Comparison of ENCODE assay signal across 8 mouse cellular contexts in the genomic region with DNA sequence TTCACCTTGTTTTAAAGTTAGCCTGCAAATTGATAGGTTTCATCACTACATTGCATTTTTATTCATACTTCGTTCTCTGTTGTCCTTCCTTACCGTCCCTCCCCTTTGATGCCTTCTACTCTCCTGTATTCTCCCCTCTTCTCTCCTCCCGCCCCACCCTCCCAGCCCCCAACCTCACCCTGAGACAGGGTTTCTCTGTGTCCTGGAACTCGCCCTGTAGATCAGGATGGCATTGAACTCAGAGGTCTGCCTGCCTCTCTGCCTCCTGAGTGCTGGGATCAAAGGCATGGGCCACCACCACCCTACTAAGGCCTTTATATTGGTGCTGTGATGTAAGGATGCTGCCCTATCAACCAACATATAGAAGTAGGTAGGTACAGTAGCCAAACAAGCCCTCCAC. TPM values are rescaled to one million over a fixed set of nuclear protein-coding genes. Genes with fewer than 3 reads are reported as not detected.
DNase-seq lines count a peak whose midpoint lies in the region; ATAC-seq and TF ChIP-seq lines count a peak whose summit lies in the region.

No protein-coding gene starts in this region.

- H3K9me3 ChIP-seq in hindbrain, embryonic 14.5 days (ENCODE audit: control insufficient read depth, low read length) = no peaks in the 10 kb centered on the region
- no peaks in the 10 kb centered on the region for H3K9me3 ChIP-seq in midbrain, embryonic 11.5 days (ENCODE audit: control insufficient read depth, low read length)

- H3K79me2 ChIP-seq in heart, adult 2 months (replicated peaks; ENCODE audit: control insufficient read depth, insufficient read depth, low read length) = no peaks in the 10 kb centered on the region

- WGBS in heart, adult 2 months = 41% methylated on average over 4 of the region's 4 CpGs
- WGBS in hindbrain, embryonic 14.5 days = 42% methylated on average over 4 of the region's 4 CpGs
- 23% methylated on average over 4 of the region's 4 CpGs for whole genome bisulfite sequencing in midbrain, embryonic 11.5 days

- DNase-seq in heart, adult 2 months = no peak
- DNase-seq in heart, postnatal 10 days = no peak
- no peak for DNase-seq in hindbrain, embryonic 14.5 days (ENCODE audit: low spot score)
- DNase-seq in midbrain, embryonic 11.5 days (ENCODE audit: low spot score, missing footprints) = no peak
- DNase-seq in adrenal gland, postnatal 10 days = no peak
- no peak for DNase-seq in urinary bladder, postnatal 10 days (ENCODE audit: low spot score)
- no peak for DNase-seq in kidney, adult 11 months

- no peak for TF ChIP-seq EP300 in heart, adult 2 months (IDR thresholded peaks at IDR 0.05; ENCODE audit: insufficient read depth, low read depth, low read length)

- TF ChIP-seq POLR2A in heart, adult 2 months (IDR thresholded peaks at IDR 0.05; ENCODE audit: insufficient read depth, low read depth, low read length) = no peak

- no peak overlapping the region for H3K9ac ChIP-seq in heart, adult 2 months (ENCODE audit: low read depth, low read length)
- no peak overlapping the region; the same call in 1 of the 2 replicates for H3K9ac ChIP-seq in hindbrain, embryonic 14.5 days
- H3K9ac ChIP-seq in midbrain, embryonic 11.5 days (ENCODE audit: low read length) = no peak overlapping the region

- ATAC-seq in hindbrain, embryonic 14.5 days (ENCODE audit: low FRiP score) = no peak
- no peak for ATAC-seq in midbrain, embryonic 11.5 days (ENCODE audit: low FRiP score)

- no peaks in the 10 kb centered on the region for H3K27me3 ChIP-seq in heart, adult 2 months (ENCODE audit: control insufficient read depth, insufficient read depth, low read length)
- no peaks in the 10 kb centered on the region for H3K27me3 ChIP-seq in hindbrain, embryonic 14.5 days (ENCODE audit: control insufficient read depth, insufficient read depth, low read length)
- H3K27me3 ChIP-seq in midbrain, embryonic 11.5 days (ENCODE audit: control insufficient read depth, insufficient read depth, low read length) = no peaks in the 10 kb centered on the region

- H3K4me1 ChIP-seq in heart, adult 2 months (ENCODE audit: control insufficient read depth, insufficient read depth, low read length) = no peaks in the 10 kb centered on the region
- H3K4me1 ChIP-seq in brown adipose tissue, adult 24 weeks (ENCODE audit: control insufficient read depth, insufficient read depth, insufficient read length, low read length) = no peaks in the 10 kb centered on the region
- H3K4me1 ChIP-seq in hindbrain, embryonic 14.5 days (replicated peaks; ENCODE audit: control insufficient read depth, insufficient read depth, low read length) = 0 out of 2 replicates have a peak, but pooled peaks cover 3% of the 10 kb centered on the region
- no peaks in the 10 kb centered on the region for H3K4me1 ChIP-seq in midbrain, embryonic 11.5 days (ENCODE audit: control insufficient read depth, insufficient read depth, low read length)

- H3K4me2 ChIP-seq in hindbrain, embryonic 14.5 days (replicated peaks) = peak overlapping the region; percentile 63
- peak overlapping the region; percentile 81; the same call in 1 of the 2 replicates for H3K4me2 ChIP-seq in midbrain, embryonic 11.5 days

- no peaks in the 10 kb centered on the region for H3K36me3 ChIP-seq in heart, adult 2 months (ENCODE audit: control insufficient read depth, insufficient read depth, low read length)
- H3K36me3 ChIP-seq in hindbrain, embryonic 14.5 days (replicated peaks; ENCODE audit: control insufficient read depth, insufficient read depth) = no peaks in the 10 kb centered on the region
- H3K36me3 ChIP-seq in midbrain, embryonic 11.5 days (ENCODE audit: control insufficient read depth, insufficient read depth, low read length) = no peaks in the 10 kb centered on the region

- no peak for TF ChIP-seq CTCF in heart, adult 2 months (IDR thresholded peaks at IDR 0.05)

- peak overlapping the region; percentile 73 for H3K4me3 ChIP-seq in heart, adult 2 months
- peak overlapping the region; percentile 81 for H3K4me3 ChIP-seq in brown adipose tissue, adult 24 weeks (ENCODE audit: insufficient read depth, low read depth, low read length)
- H3K4me3 ChIP-seq in hindbrain, embryonic 14.5 days (replicated peaks; ENCODE audit: low read length) = peak overlapping the region; percentile 45
- no peak overlapping the region; the same call in 1 of the 2 replicates for H3K4me3 ChIP-seq in midbrain, embryonic 11.5 days (ENCODE audit: low read depth, low read length)

- intact Hi-C loops in heart, adult 2 months (cut with DNase I) = no loop called here
- intact Hi-C loops in heart, postnatal 10 days (cut with DNase I) = no loop called here

- H3K27ac ChIP-seq in heart, adult 2 months = peak overlapping the region; percentile 73; the same call in 1 of the 2 replicates
- no peak overlapping the region for H3K27ac ChIP-seq in brown adipose tissue, adult 24 weeks (replicated peaks; ENCODE audit: low read depth, low read length)
- H3K27ac ChIP-seq in hindbrain, embryonic 14.5 days = no peak overlapping the region
- no peak overlapping the region for H3K27ac ChIP-seq in midbrain, embryonic 11.5 days (ENCODE audit: low read depth, low read length)

RNA-seq across cellular contexts. Expression of a gene that starts 0.5 kb away (rescaled TPM):
- total RNA-seq in heart, adult 2 months (2021) = 1 to 10 TPM; 4.5 to 6.8 TPM
- polyA plus RNA-seq in heart, adult 2 months (2012; rRNA removed) = 3.6 and 11.7 TPM in 2 replicates
- total RNA-seq in heart, postnatal 10 days (2021) = 1 to 10 TPM; 1.6 TPM
- 1.8 and 2.1 TPM in 2 replicates for polyA plus RNA-seq in brown adipose tissue, adult 24 weeks (2012; ENCODE audit: insufficient read depth, insufficient read length, missing spikeins)
- 4.0 and 5.2 TPM in 2 replicates for polyA plus RNA-seq in hindbrain, embryonic 14.5 days (2014; fragmentation: Nextera tagmentation; extraction: Ambion mirVana)
- 1.4 and 3.7 TPM in 2 replicates for polyA plus RNA-seq in midbrain, embryonic 11.5 days (2014; fragmentation: Nextera tagmentation; extraction: Ambion mirVana)
- total RNA-seq in adrenal gland, postnatal 10 days (2021) = 10 to 100 TPM; 10.6 to 13.2 TPM

RNA-seq across cellular contexts. Expression of a gene that starts 8.2 kb away (rescaled TPM):
- 10 to 100 TPM; 16.2 to 16.7 TPM for total RNA-seq in heart, adult 2 months (2021)
- 2.9 and 5.0 TPM in 2 replicates for polyA plus RNA-seq in heart, adult 2 months (2012; rRNA removed)
- total RNA-seq in heart, postnatal 10 days (2021) = 10 to 100 TPM; 11.6 to 15.5 TPM
- polyA plus RNA-seq in brown adipose tissue, adult 24 weeks (2012; ENCODE audit: insufficient read depth, insufficient read length, missing spikeins) = 12.4 and 14.4 TPM in 2 replicates
- polyA plus RNA-seq in hindbrain, embryonic 14.5 days (2014; fragmentation: Nextera tagmentation; extraction: Ambion mirVana) = 7.9 and 8.1 TPM in 2 replicates
- polyA plus RNA-seq in midbrain, embryonic 11.5 days (2014; fragmentation: Nextera tagmentation; extraction: Ambion mirVana) = 13.2 and 14.0 TPM in 2 replicates
- 10 to 100 TPM; 18.6 to 21.5 TPM for total RNA-seq in adrenal gland, postnatal 10 days (2021)

RNA-seq across cellular contexts. Expression of a gene that starts 47.8 kb away (rescaled TPM):
- total RNA-seq in heart, adult 2 months (2021) = 10 to 100 TPM; 12.1 to 12.7 TPM
- polyA plus RNA-seq in heart, adult 2 months (2012; rRNA removed) = 18.4 and 39.4 TPM in 2 replicates
- 10 to 100 TPM; 20.3 to 23.6 TPM for total RNA-seq in heart, postnatal 10 days (2021)
- polyA plus RNA-seq in brown adipose tissue, adult 24 weeks (2012; ENCODE audit: insufficient read depth, insufficient read length, missing spikeins) = 11.4 and 17.1 TPM in 2 replicates
- 108 and 109 TPM in 2 replicates for polyA plus RNA-seq in hindbrain, embryonic 14.5 days (2014; fragmentation: Nextera tagmentation; extraction: Ambion mirVana)
- 74.7 and 85.6 TPM in 2 replicates for polyA plus RNA-seq in midbrain, embryonic 11.5 days (2014; fragmentation: Nextera tagmentation; extraction: Ambion mirVana)
- total RNA-seq in adrenal gland, postnatal 10 days (2021) = 10 to 100 TPM; 34.3 to 56.1 TPM
